Mouse (Mus musculus) hindbrain, embryonic 15.5 days (tissue): ENCODE measurements around the gene Fam53a. TPM values are rescaled to one million over a fixed set of nuclear protein-coding genes. Genes with fewer than 3 reads are reported as not detected.
A peak's percentile ranks its signal among the peaks of the same experiment; 100 is the strongest.

ENCODE experiments used
- ATAC-seq: fragments of 200-750 bp; cut with Nextera tagmentation; 2 replicates; pipeline ENCODE4 v1.8.0; 2017; ENCODE audit warnings: low read depth, moderate number of reproducible peaks, moderate TSS enrichment; ENCODE audit not compliant: low FRiP score
- H3K27ac ChIP-seq: fragments of 300-500 bp; sonication (generic); replicated peaks from 2 replicates; pipeline ENCODE4 v1.5.1; 2015; ENCODE audit warnings: mild to moderate bottlenecking, inconsistent platforms
- H3K27me3 ChIP-seq: fragments of 300-500 bp; sonication (generic); 2 replicates; pipeline ENCODE4 v1.6.1; 2015; ENCODE audit warnings: control low read depth, inconsistent platforms
- H3K36me3 ChIP-seq: fragments of 300-500 bp; sonication (generic); 2 replicates; pipeline ENCODE4 v1.6.1; 2015; ENCODE audit warnings: control low read depth, inconsistent platforms
- H3K4me1 ChIP-seq: fragments of 300-500 bp; sonication (generic); replicated peaks from 2 replicates; pipeline ENCODE4 v1.6.1; 2015; ENCODE audit warnings: control low read depth, inconsistent platforms
- H3K4me2 ChIP-seq: fragments of 300-500 bp; sonication (generic); 2 replicates; pipeline ENCODE4 v1.6.1; 2015; ENCODE audit warnings: moderate library complexity, mild to moderate bottlenecking, inconsistent platforms
- H3K4me3 ChIP-seq: fragments of 300-500 bp; sonication (generic); 2 replicates; pipeline ENCODE4 v1.5.1; 2015; ENCODE audit warnings: mild to moderate bottlenecking, inconsistent platforms
- H3K9ac ChIP-seq: fragments of 300-500 bp; sonication (generic); 2 replicates; pipeline ENCODE4 v1.6.1; 2015; ENCODE audit warnings: inconsistent platforms
- H3K9me3 ChIP-seq: fragments of 300-500 bp; sonication (generic); 2 replicates; pipeline ENCODE4 v1.6.1; 2016; ENCODE audit warnings: control low read depth, inconsistent platforms
- WGBS: fragments of 180-500 bp; shearing (Covaris S2); methylation state at CpG from one replicate; pipeline ENCODE4 v1.1.7; 2015; 5-methylcytosine and 5-hydroxymethylcytosine counted together
- polyA plus RNA-seq: library from polyadenylated mRNA; unstranded; fragments of >200 nt; fragmentation: Nextera tagmentation; extraction: Ambion mirVana; gene quantifications from 2 replicates; pipeline ENCODE4 v1.2.1, GENCODE M21; 2015

Fam53a gene
- polyA plus RNA-seq: 30.0 and 33.6 TPM in 2 replicates

DNA sequence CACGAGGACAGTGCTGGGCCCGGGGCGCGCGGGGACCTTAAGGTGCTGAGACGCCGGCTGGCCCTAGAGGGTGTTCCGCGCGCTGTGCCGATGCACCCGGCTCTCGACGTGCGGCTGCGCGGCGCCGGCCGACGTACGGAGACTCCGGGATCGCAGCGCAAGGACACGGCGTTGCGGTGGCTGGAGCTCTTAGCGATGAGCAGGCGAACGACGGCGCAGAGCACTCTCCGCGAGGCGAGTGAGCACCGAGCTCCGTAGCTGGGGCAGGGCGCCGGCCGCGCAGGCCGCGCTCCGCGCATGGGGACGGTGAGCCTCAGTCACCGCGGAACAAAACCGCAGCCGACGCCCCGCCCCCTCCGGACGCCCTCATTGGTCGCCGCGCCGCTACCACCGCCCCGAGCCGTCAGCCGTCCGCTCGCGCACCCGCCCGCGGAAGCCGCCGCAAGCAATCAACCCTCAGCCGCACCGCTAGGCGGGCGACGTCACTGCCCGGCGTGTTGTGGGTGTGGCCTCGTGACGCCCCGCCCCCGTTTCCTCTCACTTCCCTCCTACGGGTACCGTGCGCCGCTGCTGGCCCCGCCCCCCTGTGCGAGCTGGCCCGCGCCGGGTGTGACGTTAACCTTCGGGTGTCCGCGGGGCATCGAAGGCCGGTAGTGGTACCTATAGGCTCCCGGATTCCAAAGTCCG, at the start of gene Fam53a, which contains the start of gene Gm9903:
TSS of gene Fam53a (minus strand) at position 335 of the 687 bp plus-strand sequence.
TSS of gene Gm9903 (plus strand) at position 625 of the 687 bp plus-strand sequence.
- under 1% methylated on average over 87 of the region's 99 CpGs for WGBS
- Histone ChIP-seq H3K4me3 (peak within 1 kb of the TSS; percentile 66), H3K27me3 (no peaks in the 10 kb centered on the region), H3K9me3 (no peaks in the 10 kb centered on the region), H3K4me1 (peaks cover 24% of the 10 kb centered on the region), H3K27ac (peak within 1 kb of the TSS; percentile 82), H3K4me2 (peak within 1 kb of the TSS; percentile 70), H3K36me3 (no peaks in the 10 kb centered on the region), H3K9ac (peak within 1 kb of the TSS; percentile 61)
- peak; percentile 97 for ATAC-seq

DNA sequence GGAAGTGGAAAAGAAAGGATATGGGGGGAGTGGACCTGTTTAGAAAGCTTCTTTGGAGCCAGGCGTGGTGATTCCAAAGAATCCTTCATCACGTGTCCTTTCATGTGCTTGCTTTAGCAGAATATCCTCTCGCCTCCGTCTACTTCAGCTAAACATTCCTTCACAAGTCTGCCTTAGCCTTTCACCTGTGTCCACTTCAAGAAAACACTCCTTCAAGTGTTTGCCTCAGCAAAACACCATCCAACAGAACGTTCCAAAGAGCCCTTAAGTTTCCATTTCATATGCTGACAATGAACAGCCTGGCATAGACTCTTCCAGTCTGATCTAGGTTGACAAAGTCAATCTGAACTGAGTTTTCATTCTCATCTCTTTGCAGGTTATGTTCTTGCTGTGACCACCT, 48.8 kb upstream of the Fam53a start:
- Histone ChIP-seq H3K27ac (no peak overlapping the region), H3K9me3 (no peaks in the 10 kb centered on the region), H3K4me2 (no peak overlapping the region), H3K4me3 (no peak overlapping the region), H3K36me3 (no peaks in the 10 kb centered on the region), H3K4me1 (peaks cover 12% of the 10 kb centered on the region), H3K27me3 (no peaks in the 10 kb centered on the region), H3K9ac (no peak overlapping the region)
- ATAC-seq: no peak
- 86% methylated on average over 5 of the region's 5 CpGs for WGBS

DNA sequence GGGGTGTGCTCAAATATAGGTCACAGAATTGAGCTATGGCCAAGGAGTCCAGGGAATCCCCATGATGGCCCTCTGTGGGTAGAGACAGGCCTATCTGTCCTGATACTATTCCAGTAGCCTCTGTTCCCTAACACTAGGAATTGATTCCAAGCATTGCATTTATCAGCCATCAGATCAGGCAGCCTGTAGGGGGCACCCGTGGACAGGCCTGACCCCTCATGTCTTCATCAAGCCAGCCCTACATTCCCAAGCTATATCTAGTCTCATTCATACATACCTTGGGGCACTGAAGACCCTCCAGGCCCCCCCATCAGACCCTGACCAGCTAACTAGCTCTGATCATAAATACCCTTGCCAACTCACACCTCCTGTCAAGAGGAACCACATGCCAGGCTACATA, 46.5 kb upstream of the Fam53a start:
- H3K27ac ChIP-seq: no peak overlapping the region
- H3K4me1 ChIP-seq: peaks cover 12% of the 10 kb centered on the region
- no peaks in the 10 kb centered on the region for H3K27me3 ChIP-seq
- no peak overlapping the region for H3K4me2 ChIP-seq
- H3K4me3 ChIP-seq: no peak overlapping the region
- no peaks in the 10 kb centered on the region for H3K36me3 ChIP-seq
- WGBS: 3% methylated on average over 1 of the region's 1 CpGs
- H3K9me3 ChIP-seq: no peaks in the 10 kb centered on the region
- no peak overlapping the region for H3K9ac ChIP-seq
- no peak; the same call in 1 of the 2 replicates for ATAC-seq

DNA sequence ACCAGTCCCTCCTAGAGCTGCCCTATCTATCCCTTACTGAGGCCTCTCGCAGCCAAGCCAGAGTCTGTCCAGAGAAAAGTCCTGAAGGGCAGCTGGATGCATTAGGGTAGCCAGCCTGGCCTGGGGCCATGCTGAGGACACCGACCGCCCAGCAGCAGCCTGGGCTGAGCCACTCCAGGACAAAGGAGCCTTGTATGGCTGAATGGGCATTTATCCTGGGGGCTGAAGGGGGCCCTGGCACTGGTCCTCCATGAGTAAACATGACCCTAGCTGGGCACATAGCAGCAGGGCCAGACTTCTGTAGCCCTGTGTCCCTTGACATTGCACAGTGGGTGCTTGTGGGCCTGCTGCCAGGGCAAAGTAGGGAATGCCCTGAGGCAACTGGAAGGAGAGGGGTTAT, 45.0 kb upstream of the Fam53a start:
- peak; percentile 90 for ATAC-seq
- Histone ChIP-seq H3K9ac (no peak overlapping the region), H3K36me3 (no peaks in the 10 kb centered on the region), H3K4me2 (no peak overlapping the region), H3K27me3 (no peaks in the 10 kb centered on the region), H3K27ac (no peak overlapping the region), H3K4me3 (no peak overlapping the region), H3K4me1 (peaks cover 12% of the 10 kb centered on the region), H3K9me3 (no peaks in the 10 kb centered on the region)
- 47% methylated on average over 3 of the region's 3 CpGs for WGBS

DNA sequence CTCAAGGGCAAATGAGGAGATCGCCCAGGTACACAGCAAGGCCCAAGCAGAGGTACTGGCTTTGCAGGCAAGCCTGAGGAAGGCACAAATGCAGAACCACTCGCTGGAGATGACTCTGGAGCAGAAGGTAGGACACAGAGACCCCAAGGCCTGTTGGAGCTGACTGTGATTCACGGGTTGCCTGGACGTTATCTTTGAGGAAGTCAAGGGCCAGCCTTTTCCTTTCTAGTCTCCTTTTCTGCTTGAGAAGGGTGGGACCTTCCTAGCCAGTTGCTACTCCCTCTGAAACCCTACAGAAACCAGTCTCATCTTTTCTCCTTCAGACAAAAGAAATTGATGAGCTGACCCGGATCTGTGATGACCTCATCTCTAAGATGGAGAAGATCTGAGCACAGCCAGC, 42.2 kb upstream of the Fam53a start:
- Histone ChIP-seq H3K27ac (no peak overlapping the region), H3K4me3 (no peak overlapping the region), H3K36me3 (no peaks in the 10 kb centered on the region), H3K9me3 (no peaks in the 10 kb centered on the region), H3K4me1 (peaks cover 12% of the 10 kb centered on the region), H3K4me2 (no peak overlapping the region), H3K27me3 (no peaks in the 10 kb centered on the region), H3K9ac (no peak overlapping the region)
- WGBS: 81% methylated on average over 5 of the region's 5 CpGs
- no peak for ATAC-seq

DNA sequence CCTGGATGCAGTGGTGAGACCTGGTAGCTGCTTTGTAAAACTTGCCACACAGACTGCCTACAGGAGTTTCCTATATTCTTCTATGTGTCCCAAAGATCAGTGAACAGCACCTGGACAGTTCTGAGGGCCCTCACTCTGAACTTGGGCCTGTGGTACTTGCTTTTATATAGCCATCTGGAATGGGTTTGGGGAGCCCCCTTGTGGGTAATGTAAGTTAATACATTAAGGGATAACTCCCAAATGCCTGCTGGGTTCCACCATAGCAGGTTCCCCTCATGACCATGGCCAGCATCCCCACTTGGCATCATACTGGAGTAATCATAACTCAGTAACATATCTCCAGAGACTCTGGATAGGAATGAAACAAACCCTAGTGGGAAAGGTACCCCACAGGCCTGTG, 38.8 kb upstream of the Fam53a start:
- ATAC-seq: no peak
- Histone ChIP-seq H3K36me3 (no peaks in the 10 kb centered on the region), H3K9me3 (no peaks in the 10 kb centered on the region), H3K27me3 (no peaks in the 10 kb centered on the region), H3K4me2 (no peak overlapping the region), H3K9ac (no peak overlapping the region), H3K4me3 (no peak overlapping the region), H3K27ac (no peak overlapping the region), H3K4me1 (no peaks in the 10 kb centered on the region)

DNA sequence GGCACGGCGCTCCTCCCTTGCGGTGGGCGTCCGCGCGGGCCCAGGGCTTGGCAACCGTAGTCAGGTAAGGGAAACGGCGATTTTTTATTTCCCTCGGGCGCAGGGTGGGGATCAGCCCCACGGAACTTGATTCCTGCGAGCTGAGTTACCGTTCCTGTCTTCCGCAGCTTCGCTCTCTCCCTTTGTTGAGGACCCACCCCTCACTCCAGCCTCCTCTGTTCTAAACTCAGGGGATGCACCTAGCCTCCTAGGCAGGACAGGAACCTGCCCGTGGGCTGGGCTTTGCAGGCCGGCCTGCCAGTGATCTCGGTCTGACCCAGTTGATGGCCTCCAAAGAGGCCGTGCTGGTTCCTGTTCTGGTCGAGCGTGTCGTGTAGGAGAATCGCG, 29.2 kb upstream of the Fam53a start:
- peak overlapping the region; percentile 75 for H3K4me3 ChIP-seq
- H3K36me3 ChIP-seq: 0 out of 2 replicates have a peak, but pooled peaks cover 3% of the 10 kb centered on the region
- H3K4me2 ChIP-seq: peak overlapping the region; percentile 86
- H3K27ac ChIP-seq: 0 out of 2 replicates have a peak overlapping the region, but pooled peaks have one; percentile 98
- no peaks in the 10 kb centered on the region for H3K9me3 ChIP-seq
- no peaks in the 10 kb centered on the region for H3K27me3 ChIP-seq
- WGBS: 0% methylated on average over 26 of the region's 26 CpGs
- ATAC-seq: peak; percentile 1; the same call in 1 of the 2 replicates
- peaks cover 32% of the 10 kb centered on the region for H3K4me1 ChIP-seq
- H3K9ac ChIP-seq: peak overlapping the region; percentile 52

DNA sequence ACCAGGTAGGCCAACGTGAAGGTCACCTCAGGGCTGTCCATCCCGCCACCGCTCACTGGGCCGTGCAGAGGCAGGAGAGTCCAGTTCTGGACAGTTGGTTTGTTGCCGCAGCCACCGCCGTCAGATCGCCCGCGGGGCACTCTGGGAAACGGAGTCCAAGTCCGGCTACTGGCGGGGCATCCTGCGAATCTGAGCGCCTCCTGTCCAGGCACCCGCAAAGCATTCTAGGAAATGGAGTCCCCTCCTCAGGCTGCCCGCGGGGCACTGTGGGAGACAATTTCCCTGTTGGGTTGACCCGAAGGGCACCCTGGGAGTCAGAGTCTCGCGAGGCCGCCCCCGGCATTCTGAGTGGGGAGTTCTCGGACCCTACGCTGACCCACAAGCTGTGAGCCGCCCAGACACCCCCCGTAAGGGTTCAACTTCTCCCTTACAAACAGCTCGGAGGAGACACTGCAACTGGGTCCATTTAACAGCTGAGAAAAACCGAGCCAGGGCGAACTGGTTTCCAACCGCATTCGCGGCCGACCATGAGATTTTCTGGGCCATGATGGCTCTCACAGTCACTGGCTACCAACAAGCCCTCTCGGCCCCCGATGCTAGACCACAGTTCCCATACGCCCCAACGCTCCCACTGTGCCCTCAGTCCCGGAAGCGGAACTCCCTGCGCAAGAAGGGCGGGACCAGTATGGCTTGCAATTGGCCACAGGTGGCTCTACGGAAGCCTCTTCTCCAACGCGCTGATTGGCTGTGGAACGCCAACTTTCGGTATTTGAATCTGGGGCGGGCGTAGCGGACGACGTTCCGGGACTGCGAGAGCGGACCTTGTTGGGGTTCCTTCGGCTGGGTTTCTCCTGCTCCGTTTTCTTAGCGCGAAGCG, 28.6 kb upstream of the Fam53a start, which contains the start of the genes Tacc3 and Tmem129:
TSS of gene Tacc3 (plus strand) at position 342 of the 877 bp plus-strand sequence.
TSS of gene Tmem129 (minus strand) at position 630 of the 877 bp plus-strand sequence.
- peaks cover 32% of the 10 kb centered on the region for H3K4me1 ChIP-seq
- peak; percentile 97 for ATAC-seq
- WGBS: under 1% methylated on average over 60 of the region's 60 CpGs
- peak within 1 kb of the TSS; percentile 75 for H3K9ac ChIP-seq
- H3K9me3 ChIP-seq: no peaks in the 10 kb centered on the region
- H3K27ac ChIP-seq: peak within 1 kb of the TSS; percentile 98
- no peaks in the 10 kb centered on the region for H3K27me3 ChIP-seq
- H3K36me3 ChIP-seq: 0 out of 2 replicates have a peak, but pooled peaks cover 5% of the 10 kb centered on the region
- peak within 1 kb of the TSS; percentile 75 for H3K4me3 ChIP-seq
- peak within 1 kb of the TSS; percentile 86 for H3K4me2 ChIP-seq

DNA sequence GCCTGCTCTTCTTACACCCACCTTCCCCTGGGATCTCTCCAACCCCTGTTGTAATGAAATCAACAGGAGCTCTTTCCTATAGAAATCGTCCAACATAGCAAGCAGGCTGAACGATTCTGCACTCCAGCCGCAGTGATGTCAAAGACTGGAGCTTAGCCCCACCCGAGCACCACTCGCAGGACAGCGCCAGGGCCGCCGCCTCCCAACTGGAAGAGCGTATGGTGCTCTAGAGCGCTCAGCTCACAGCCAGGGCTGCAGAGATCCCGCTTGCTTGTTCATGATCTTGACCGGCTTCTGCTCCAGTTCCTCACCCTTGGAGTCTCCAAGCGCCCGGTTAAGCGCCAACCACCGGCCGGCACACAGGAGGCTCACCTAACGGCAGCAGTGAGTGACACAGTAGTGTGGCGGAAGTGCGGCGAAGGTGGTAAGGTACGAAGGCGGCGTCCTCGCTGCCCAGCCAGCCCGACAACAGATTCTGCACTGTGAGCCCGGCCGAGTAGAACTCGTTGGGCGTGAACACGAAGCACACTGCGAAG, 27.9 kb upstream of the Fam53a start:
- Histone ChIP-seq H3K9ac (peak overlapping the region; percentile 75), H3K36me3 (0 out of 2 replicates have a peak, but pooled peaks cover 5% of the 10 kb centered on the region), H3K9me3 (no peaks in the 10 kb centered on the region), H3K27me3 (no peaks in the 10 kb centered on the region), H3K4me2 (peak overlapping the region; percentile 86), H3K4me3 (peak overlapping the region; percentile 75), H3K27ac (peak overlapping the region; percentile 98), H3K4me1 (peaks cover 35% of the 10 kb centered on the region)
- WGBS: under 1% methylated on average over 32 of the region's 32 CpGs
- ATAC-seq: peak; percentile 25; the same call in 1 of the 2 replicates

DNA sequence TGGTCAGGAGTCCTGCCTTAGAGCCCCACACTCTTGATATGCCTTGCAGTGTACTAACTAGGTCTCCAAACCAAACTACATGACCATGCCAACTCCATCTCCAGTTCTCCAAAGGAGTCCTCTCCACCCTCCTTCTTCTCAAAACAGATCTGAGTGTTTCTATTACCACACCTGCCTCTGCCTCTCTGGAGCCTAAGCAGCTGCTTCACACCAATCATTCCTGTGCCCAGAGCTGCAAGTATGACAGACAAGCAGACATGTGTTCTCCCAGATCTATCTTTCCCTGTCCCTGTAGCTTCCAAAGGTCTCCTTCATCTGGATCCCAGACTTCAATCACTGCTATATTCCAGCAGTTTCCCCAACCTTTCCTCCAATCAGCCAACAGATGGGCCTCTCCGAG, 27.3 kb upstream of the Fam53a start:
- WGBS: 14% methylated on average over 1 of the region's 1 CpGs
- H3K4me2 ChIP-seq: peak overlapping the region; percentile 86
- peaks cover 35% of the 10 kb centered on the region for H3K4me1 ChIP-seq
- ATAC-seq: no peak
- 0 out of 2 replicates have a peak, but pooled peaks cover 5% of the 10 kb centered on the region for H3K36me3 ChIP-seq
- no peaks in the 10 kb centered on the region for H3K9me3 ChIP-seq
- peak overlapping the region; percentile 98 for H3K27ac ChIP-seq
- peak overlapping the region; percentile 75 for H3K9ac ChIP-seq
- H3K4me3 ChIP-seq: peak overlapping the region; percentile 75
- H3K27me3 ChIP-seq: no peaks in the 10 kb centered on the region

DNA sequence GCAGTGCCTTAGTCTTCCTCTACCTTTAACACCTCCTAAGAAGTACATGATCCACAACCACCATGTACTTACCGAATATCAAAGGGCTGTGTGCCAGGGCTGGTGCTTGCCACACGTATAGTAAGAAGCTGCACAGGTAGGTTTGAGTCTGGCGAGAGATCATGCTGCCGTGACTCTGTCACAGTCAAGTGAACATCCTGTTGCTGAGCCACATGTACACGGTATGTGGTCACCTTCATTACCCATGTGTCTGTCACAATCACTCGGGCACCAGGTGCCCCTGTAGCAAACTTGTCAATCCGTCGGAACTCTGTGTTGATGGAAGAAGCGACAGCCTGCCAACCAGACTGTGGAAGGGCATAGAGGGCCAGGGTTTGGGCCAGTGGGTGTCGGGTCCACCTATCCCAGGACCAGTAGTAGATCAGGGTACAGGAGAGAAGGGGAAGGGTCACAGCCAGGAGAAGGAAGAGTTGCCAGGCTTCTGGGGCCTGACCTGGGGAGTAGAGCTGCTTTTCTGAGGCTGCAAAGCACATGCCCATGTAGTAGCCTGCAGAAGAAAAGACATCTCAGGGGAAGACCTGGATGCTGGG, 25.9 kb upstream of the Fam53a start:
- H3K9me3 ChIP-seq: no peaks in the 10 kb centered on the region
- ATAC-seq: no peak
- H3K9ac ChIP-seq: no peak overlapping the region
- no peaks in the 10 kb centered on the region for H3K27me3 ChIP-seq
- 98% methylated on average over 10 of the region's 10 CpGs for WGBS
- peaks cover 46% of the 10 kb centered on the region for H3K4me1 ChIP-seq
- no peak overlapping the region for H3K27ac ChIP-seq
- no peak overlapping the region for H3K4me2 ChIP-seq
- H3K4me3 ChIP-seq: no peak overlapping the region
- 0 out of 2 replicates have a peak, but pooled peaks cover 5% of the 10 kb centered on the region for H3K36me3 ChIP-seq
